Mouse (Mus musculus): ENCODE results near the gene Hist1h3a.

DNA sequence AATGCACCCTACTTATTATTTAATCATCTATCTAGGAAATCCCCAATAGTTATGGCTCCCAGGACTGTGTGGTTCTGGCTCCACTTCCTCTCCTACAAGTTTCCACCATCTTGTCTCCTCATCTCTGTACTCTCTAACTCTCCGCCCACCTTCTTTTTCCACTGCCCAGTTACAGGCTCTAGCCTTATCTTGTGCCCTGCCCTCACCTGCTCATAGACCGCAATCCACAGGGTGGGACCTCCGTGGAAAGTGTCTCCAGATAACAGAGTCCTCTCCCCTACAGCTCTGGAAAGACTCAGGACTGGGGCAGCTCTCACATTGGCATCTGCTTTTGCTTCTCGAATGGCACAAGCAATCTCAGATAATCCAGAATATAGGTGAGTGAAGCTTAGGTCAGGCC lies 16.8 kb upstream of the Hist1h3a start:
- TF ChIP-seq POLR2A (IDR thresholded peaks at IDR 0.05; ENCODE audit: borderline replicate concordance, extremely low read depth, insufficient read depth, insufficient read length, poor library complexity, severe bottlenecking) (no peak), CTCF (IDR thresholded peaks at IDR 0.05; ENCODE audit: borderline replicate concordance, extremely low read depth, insufficient read depth, insufficient read length) (no peak)

All from brain, embryonic 14.5 days (tissue).